Mouse (Mus musculus): Measurements from ENCODE around the gene Spg11. TPM values are rescaled to one million over a fixed set of nuclear protein-coding genes. Genes with fewer than 3 reads are reported as not detected.
A peak's percentile ranks its signal among the peaks of the same experiment; 100 is the strongest.

Spg11 gene
- polyA plus RNA-seq, 1 experiment from 2014 or later = 2.2 TPM

DNA sequence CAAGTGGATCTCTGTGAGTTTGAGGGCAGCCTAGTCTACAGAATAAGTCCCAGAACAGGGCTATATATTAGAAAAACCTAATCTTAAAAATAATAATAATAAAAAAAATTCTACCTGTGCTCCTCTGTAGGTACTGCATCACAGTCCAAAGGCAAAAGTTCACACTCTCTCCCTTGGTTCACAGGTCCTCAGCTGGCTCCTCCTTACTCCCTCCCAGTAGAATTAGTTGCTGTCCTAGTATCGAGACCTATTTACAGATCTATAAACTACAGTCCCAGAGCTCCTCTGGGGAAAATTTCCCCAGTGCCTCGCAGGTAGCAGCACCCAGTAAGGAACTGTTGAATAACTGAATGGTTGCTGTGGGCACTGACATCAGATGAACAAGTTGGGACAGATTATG, 22.6 kb upstream of the Spg11 start:
- no peak overlapping the region for H3K4me3 ChIP-seq (ENCODE audit: low read depth, low read length)
- 49% methylated on average over 2 of the region's 2 CpGs for WGBS (ENCODE audit: insufficient replicate concordance)
- H3K27ac ChIP-seq (ENCODE audit: low read depth) = peak overlapping the region; percentile 88

GRCm38 (mm10) chr2:122137839-122138465, 19.8 kb upstream of the Spg11 start:
- Histone ChIP-seq H3K27me3 (ENCODE audit: insufficient read depth, low read length) (no peaks in the 10 kb centered on the region), H3K9me3 (ENCODE audit: low read length) (no peaks in the 10 kb centered on the region), H3K27ac (ENCODE audit: low read depth) (peak overlapping the region; percentile 39; the same call in 1 of the 2 replicates), H3K4me2 (ENCODE audit: low read depth, low read length) (peak overlapping the region; percentile 44), H3K9ac (replicated peaks) (peak overlapping the region; percentile 12), H3K4me3 (ENCODE audit: low read depth, low read length) (no peak overlapping the region), H3K36me3 (replicated peaks; ENCODE audit: insufficient read depth, low read length) (no peaks in the 10 kb centered on the region), H3K4me1 (ENCODE audit: insufficient read depth) (peaks cover 22% of the 10 kb centered on the region)
- TF ChIP-seq EP300 (IDR thresholded peaks at IDR 0.05; ENCODE audit: low read depth) (peak; percentile 72), CTCF (IDR thresholded peaks at IDR 0.05; ENCODE audit: low read depth) (no peak)
- 23% methylated on average over 5 of the region's 5 CpGs for WGBS (ENCODE audit: insufficient replicate concordance)
- DNase-seq (peak; percentile 61), ATAC-seq (peak; percentile 78)

More for the DNA sequence above, 22.6 kb upstream of the Spg11 start:
- Histone ChIP-seq H3K9ac (replicated peaks) (peak overlapping the region; percentile 28; the same call in 1 of the 2 replicates), H3K4me1 (ENCODE audit: insufficient read depth) (peaks cover 27% of the 10 kb centered on the region), H3K36me3 (replicated peaks; ENCODE audit: insufficient read depth, low read length) (no peaks in the 10 kb centered on the region), H3K27me3 (ENCODE audit: insufficient read depth, low read length) (no peaks in the 10 kb centered on the region), H3K9me3 (ENCODE audit: low read length) (no peaks in the 10 kb centered on the region), H3K4me2 (ENCODE audit: low read depth, low read length) (peak overlapping the region; percentile 48)
- DNase-seq (no peak), ATAC-seq (peak; percentile 70)
- no peak for TF ChIP-seq EP300 (IDR thresholded peaks at IDR 0.05; ENCODE audit: low read depth)
- TF ChIP-seq CTCF (IDR thresholded peaks at IDR 0.05; ENCODE audit: low read depth) = no peak

GRCm38 (mm10) chr2:122132618-122133017, 14.4 kb upstream of the Spg11 start:
- Histone ChIP-seq H3K4me2 (ENCODE audit: low read depth, low read length) (no peak overlapping the region), H3K9me3 (ENCODE audit: low read length) (no peaks in the 10 kb centered on the region), H3K4me3 (ENCODE audit: low read depth, low read length) (no peak overlapping the region), H3K27me3 (ENCODE audit: insufficient read depth, low read length) (no peaks in the 10 kb centered on the region), H3K9ac (replicated peaks) (no peak overlapping the region), H3K4me1 (ENCODE audit: insufficient read depth) (peaks cover 6% of the 10 kb centered on the region), H3K27ac (ENCODE audit: low read depth) (no peak overlapping the region), H3K36me3 (replicated peaks; ENCODE audit: insufficient read depth, low read length) (no peaks in the 10 kb centered on the region)
- WGBS (ENCODE audit: insufficient replicate concordance) = 40% methylated on average over 2 of the region's 2 CpGs
- no peak for DNase-seq
- TF ChIP-seq CTCF (IDR thresholded peaks at IDR 0.05; ENCODE audit: low read depth) (no peak), EP300 (IDR thresholded peaks at IDR 0.05; ENCODE audit: low read depth) (no peak; the same call in 1 of the 2 replicates)
- ATAC-seq = peak; percentile 67

- Histone ChIP-seq H3K27ac (ENCODE audit: low read depth) (no peak overlapping the region), H3K4me1 (ENCODE audit: insufficient read depth) (peaks cover 5% of the 10 kb centered on the region; the same call in 1 of the 2 replicates), H3K4me3 (ENCODE audit: low read depth, low read length) (no peak overlapping the region), H3K9ac (replicated peaks) (no peak overlapping the region), H3K36me3 (replicated peaks; ENCODE audit: insufficient read depth, low read length) (no peaks in the 10 kb centered on the region), H3K27me3 (ENCODE audit: insufficient read depth, low read length) (no peaks in the 10 kb centered on the region), H3K9me3 (ENCODE audit: low read length) (no peaks in the 10 kb centered on the region), H3K4me2 (ENCODE audit: low read depth, low read length) (no peak overlapping the region)
- no peak for TF ChIP-seq EP300 (IDR thresholded peaks at IDR 0.05; ENCODE audit: low read depth)
- TF ChIP-seq CTCF (IDR thresholded peaks at IDR 0.05; ENCODE audit: low read depth) = no peak
- ATAC-seq (no peak), DNase-seq (no peak)
- WGBS (ENCODE audit: insufficient replicate concordance) = 54% methylated on average over 2 of the region's 2 CpGs
These were observed 13.9 kb upstream of the Spg11 start for GRCm38 (mm10) chr2:122132078-122132477.

GRCm38 (mm10) chr2:122127635-122128034, 9.4 kb upstream of the Spg11 start:
- TF ChIP-seq EP300 (IDR thresholded peaks at IDR 0.05; ENCODE audit: low read depth) (no peak), CTCF (IDR thresholded peaks at IDR 0.05; ENCODE audit: low read depth) (no peak)
- H3K27ac ChIP-seq (ENCODE audit: low read depth) = no peak overlapping the region
- peaks cover 9% of the 10 kb centered on the region for H3K4me1 ChIP-seq (ENCODE audit: insufficient read depth)
- no peaks in the 10 kb centered on the region for H3K9me3 ChIP-seq (ENCODE audit: low read length)
- 89% methylated on average over 4 of the region's 4 CpGs for WGBS (ENCODE audit: insufficient replicate concordance)
- ATAC-seq (no peak), DNase-seq (no peak)
- H3K27me3 ChIP-seq (ENCODE audit: insufficient read depth, low read length) = no peaks in the 10 kb centered on the region
- H3K4me2 ChIP-seq (ENCODE audit: low read depth, low read length) = no peak overlapping the region
- H3K9ac ChIP-seq (replicated peaks) = no peak overlapping the region
- no peaks in the 10 kb centered on the region for H3K36me3 ChIP-seq (replicated peaks; ENCODE audit: insufficient read depth, low read length)
- H3K4me3 ChIP-seq (ENCODE audit: low read depth, low read length) = no peak overlapping the region

- H3K9me3 ChIP-seq (ENCODE audit: low read length) = no peaks in the 10 kb centered on the region
- ATAC-seq (no peak), DNase-seq (no peak)
- WGBS (ENCODE audit: insufficient replicate concordance) = 25% methylated on average over 5 of the region's 5 CpGs
- H3K4me2 ChIP-seq (ENCODE audit: low read depth, low read length) = no peak overlapping the region
- H3K27me3 ChIP-seq (ENCODE audit: insufficient read depth, low read length) = no peaks in the 10 kb centered on the region
- no peaks in the 10 kb centered on the region for H3K36me3 ChIP-seq (replicated peaks; ENCODE audit: insufficient read depth, low read length)
- TF ChIP-seq EP300 (IDR thresholded peaks at IDR 0.05; ENCODE audit: low read depth) (no peak), CTCF (IDR thresholded peaks at IDR 0.05; ENCODE audit: low read depth) (no peak)
- H3K9ac ChIP-seq (replicated peaks) = no peak overlapping the region
- no peak overlapping the region for H3K27ac ChIP-seq (ENCODE audit: low read depth)
- peaks cover 9% of the 10 kb centered on the region for H3K4me1 ChIP-seq (ENCODE audit: insufficient read depth)
- H3K4me3 ChIP-seq (ENCODE audit: low read depth, low read length) = no peak overlapping the region
These were observed 8.7 kb upstream of the Spg11 start for GRCm38 (mm10) chr2:122126765-122127347.
